Mouse (Mus musculus): ENCODE measurements around the gene Crat.

- TF ChIP-seq POLR2A (IDR thresholded peaks at IDR 0.05; ENCODE audit: low read depth, low read length) (no peak), CTCF (IDR thresholded peaks at IDR 0.05; ENCODE audit: extremely low read depth, insufficient read depth, insufficient read length, insufficient replicate concordance) (no peak)
Observed at GRCm38 (mm10) chr2:30395757-30396156, 19.9 kb downstream of the Crat start.

Data from spleen, adult 2 months (tissue).